Mouse (Mus musculus): ENCODE data around the gene A730015C16Rik. TPM values are rescaled to one million over a fixed set of nuclear protein-coding genes. Genes with fewer than 3 reads are reported as not detected.

A730015C16Rik gene
- polyA plus RNA-seq, 1 experiment, result 0.22 TPM

GRCm38 (mm10) chr4:108845824-108846569 is 2.4 kb downstream of the A730015C16Rik start:
- no peak overlapping the region for H3K4me3 ChIP-seq (ENCODE audit: insufficient read depth, poor library complexity, severe bottlenecking)
- H3ac ChIP-seq (ENCODE audit: control insufficient read depth, insufficient read length, low read depth), result no peak overlapping the region
- H3K36me3 ChIP-seq (ENCODE audit: control insufficient read depth, insufficient read depth), result peaks cover 19% of the 10 kb centered on the region
- H3K79me3 ChIP-seq (ENCODE audit: low read depth), result peaks cover 22% of the 10 kb centered on the region
- TF ChIP-seq FOSL1 (IDR thresholded peaks at IDR 0.05; ENCODE audit: insufficient read depth, low read length, poor library complexity, severe bottlenecking) (no peak), MAX (IDR thresholded peaks at IDR 0.05) (no peak), MYOD1 (IDR thresholded peaks at IDR 0.05; ENCODE audit: control insufficient read depth, insufficient read length, low read depth) (no peak), MYOG (IDR thresholded peaks at IDR 0.05; ENCODE audit: control insufficient read depth, extremely low read depth, insufficient read length) (no peak), USF1 (IDR thresholded peaks at IDR 0.05; ENCODE audit: low read depth) (no peak), CTCF (IDR thresholded peaks at IDR 0.05; ENCODE audit: control insufficient read depth, insufficient read depth, insufficient read length) (no peak), CEBPB (IDR thresholded peaks at IDR 0.05; ENCODE audit: low read depth) (no peak)
- no peaks in the 10 kb centered on the region for H3K27me3 ChIP-seq (ENCODE audit: control insufficient read depth, insufficient read depth, insufficient read length)
- H3K79me2 ChIP-seq (ENCODE audit: control insufficient read depth, insufficient read depth), result peaks cover 40% of the 10 kb centered on the region

- Histone ChIP-seq H3K27me3 (ENCODE audit: control insufficient read depth, insufficient read depth, insufficient read length) (no peaks in the 10 kb centered on the region), H3K36me3 (ENCODE audit: control insufficient read depth, insufficient read depth) (peaks cover under 1% of the 10 kb centered on the region), H3K79me2 (ENCODE audit: control insufficient read depth, insufficient read depth) (peaks cover 36% of the 10 kb centered on the region), H3ac (ENCODE audit: control insufficient read depth, insufficient read length, low read depth) (no peak overlapping the region), H3K79me3 (ENCODE audit: low read depth) (peaks cover 9% of the 10 kb centered on the region), H3K4me3 (ENCODE audit: insufficient read depth, poor library complexity, severe bottlenecking) (no peak overlapping the region)
- no peak for TF ChIP-seq CEBPB (IDR thresholded peaks at IDR 0.05; ENCODE audit: low read depth)
- TF ChIP-seq CTCF (IDR thresholded peaks at IDR 0.05; ENCODE audit: control insufficient read depth, insufficient read depth, insufficient read length), result no peak
- TF ChIP-seq USF1 (IDR thresholded peaks at IDR 0.05; ENCODE audit: low read depth), result no peak
- TF ChIP-seq MAX (IDR thresholded peaks at IDR 0.05), result no peak
- TF ChIP-seq MYOG (IDR thresholded peaks at IDR 0.05; ENCODE audit: control insufficient read depth, extremely low read depth, insufficient read length), result no peak
- TF ChIP-seq MYOD1 (IDR thresholded peaks at IDR 0.05; ENCODE audit: control insufficient read depth, insufficient read length, low read depth), result no peak
- TF ChIP-seq FOSL1 (IDR thresholded peaks at IDR 0.05; ENCODE audit: insufficient read depth, low read length, poor library complexity, severe bottlenecking), result no peak
Measured at GRCm38 (mm10) chr4:108843336-108843735, 5.1 kb downstream of the A730015C16Rik start.

- Histone ChIP-seq H3K4me3 (ENCODE audit: insufficient read depth, poor library complexity, severe bottlenecking) (no peak overlapping the region), H3K27me3 (ENCODE audit: control insufficient read depth, insufficient read depth, insufficient read length) (no peaks in the 10 kb centered on the region), H3K79me2 (ENCODE audit: control insufficient read depth, insufficient read depth) (peaks cover 35% of the 10 kb centered on the region), H3ac (ENCODE audit: control insufficient read depth, insufficient read length, low read depth) (no peak overlapping the region), H3K36me3 (ENCODE audit: control insufficient read depth, insufficient read depth) (no peaks in the 10 kb centered on the region), H3K79me3 (ENCODE audit: low read depth) (peaks cover 6% of the 10 kb centered on the region)
- no peak for TF ChIP-seq CTCF (IDR thresholded peaks at IDR 0.05; ENCODE audit: control insufficient read depth, insufficient read depth, insufficient read length)
- TF ChIP-seq MYOG (IDR thresholded peaks at IDR 0.05; ENCODE audit: control insufficient read depth, extremely low read depth, insufficient read length), result no peak
- no peak for TF ChIP-seq USF1 (IDR thresholded peaks at IDR 0.05; ENCODE audit: low read depth)
- TF ChIP-seq FOSL1 (IDR thresholded peaks at IDR 0.05; ENCODE audit: insufficient read depth, low read length, poor library complexity, severe bottlenecking), result no peak
- TF ChIP-seq MAX (IDR thresholded peaks at IDR 0.05), result no peak
- no peak for TF ChIP-seq MYOD1 (IDR thresholded peaks at IDR 0.05; ENCODE audit: control insufficient read depth, insufficient read length, low read depth)
- TF ChIP-seq CEBPB (IDR thresholded peaks at IDR 0.05; ENCODE audit: low read depth), result no peak
Measured at GRCm38 (mm10) chr4:108841920-108842578, 6.4 kb downstream of the A730015C16Rik start.

- Histone ChIP-seq H3K27me3 (ENCODE audit: control insufficient read depth, insufficient read depth, insufficient read length) (no peaks in the 10 kb centered on the region), H3K79me2 (ENCODE audit: control insufficient read depth, insufficient read depth) (peaks cover 59% of the 10 kb centered on the region), H3ac (ENCODE audit: control insufficient read depth, insufficient read length, low read depth) (no peak overlapping the region), H3K4me3 (ENCODE audit: insufficient read depth, poor library complexity, severe bottlenecking) (no peak overlapping the region), H3K79me3 (ENCODE audit: low read depth) (peaks cover 18% of the 10 kb centered on the region), H3K36me3 (ENCODE audit: control insufficient read depth, insufficient read depth) (no peaks in the 10 kb centered on the region)
- TF ChIP-seq FOSL1 (IDR thresholded peaks at IDR 0.05; ENCODE audit: insufficient read depth, low read length, poor library complexity, severe bottlenecking) (no peak), MAX (IDR thresholded peaks at IDR 0.05) (no peak), MYOG (IDR thresholded peaks at IDR 0.05; ENCODE audit: control insufficient read depth, extremely low read depth, insufficient read length) (no peak), CTCF (IDR thresholded peaks at IDR 0.05; ENCODE audit: control insufficient read depth, insufficient read depth, insufficient read length) (no peak), CEBPB (IDR thresholded peaks at IDR 0.05; ENCODE audit: low read depth) (no peak), MYOD1 (IDR thresholded peaks at IDR 0.05; ENCODE audit: control insufficient read depth, insufficient read length, low read depth) (no peak), USF1 (IDR thresholded peaks at IDR 0.05; ENCODE audit: low read depth) (no peak)
Measured at GRCm38 (mm10) chr4:108838031-108838430, 10.4 kb downstream of the A730015C16Rik start.

GRCm38 (mm10) chr4:108835496-108835895 is 12.9 kb downstream of the A730015C16Rik start:
- Histone ChIP-seq H3ac (ENCODE audit: control insufficient read depth, insufficient read length, low read depth) (peak overlapping the region; percentile 45), H3K79me2 (ENCODE audit: control insufficient read depth, insufficient read depth) (peaks cover 81% of the 10 kb centered on the region), H3K27me3 (ENCODE audit: control insufficient read depth, insufficient read depth, insufficient read length) (no peaks in the 10 kb centered on the region), H3K36me3 (ENCODE audit: control insufficient read depth, insufficient read depth) (no peaks in the 10 kb centered on the region), H3K79me3 (ENCODE audit: low read depth) (peaks cover 35% of the 10 kb centered on the region), H3K4me3 (ENCODE audit: insufficient read depth, poor library complexity, severe bottlenecking) (peak overlapping the region; percentile 65)
- TF ChIP-seq CEBPB (IDR thresholded peaks at IDR 0.05; ENCODE audit: low read depth) (no peak), CTCF (IDR thresholded peaks at IDR 0.05; ENCODE audit: control insufficient read depth, insufficient read depth, insufficient read length) (no peak), MYOG (IDR thresholded peaks at IDR 0.05; ENCODE audit: control insufficient read depth, extremely low read depth, insufficient read length) (no peak), USF1 (IDR thresholded peaks at IDR 0.05; ENCODE audit: low read depth) (no peak), MYOD1 (IDR thresholded peaks at IDR 0.05; ENCODE audit: control insufficient read depth, insufficient read length, low read depth) (no peak), FOSL1 (IDR thresholded peaks at IDR 0.05; ENCODE audit: insufficient read depth, low read length, poor library complexity, severe bottlenecking) (no peak), MAX (IDR thresholded peaks at IDR 0.05) (no peak)

All from C2C12 (cell line).